In genomic region chr19:24972701-24973390, GRCm38 (mm10) we compare ENCODE assay signal across 14 mouse cellular contexts.
"Had no signal": no experiment of that assay in that cellular context is flagged by ENCODE, and none has a peak within 500 bp of the region (broad histone marks: within the 10 kb centered on the region; RNA-seq: fewer than 3 reads in every experiment).

No protein-coding gene starts in this region.

- H3K9me3 ChIP-seq: midbrain, embryonic 10.5 days; midbrain, embryonic 12.5 days; neural tube, embryonic 12.5 days had no signal

- H3K27me3 ChIP-seq: midbrain, embryonic 12.5 days; neural tube, embryonic 12.5 days had no signal

- DNase-seq: lung, adult 18-20 months; lung, embryonic 14.5 days; lung, postnatal 10 days; lung, postnatal 4 days; midbrain, embryonic 14.5 days; right cerebral cortex, postnatal 14 days; spleen, adult 18-20 months; thymus, adult 18-20 months; thymus, postnatal 14 days; thymus, postnatal 36 days had no signal

- H3K4me1 ChIP-seq: midbrain, embryonic 10.5 days; midbrain, embryonic 12.5 days; neural tube, embryonic 12.5 days had no signal

- H3K4me3 ChIP-seq: midbrain, embryonic 10.5 days; midbrain, embryonic 12.5 days; neural tube, embryonic 12.5 days had no signal

- H3K36me3 ChIP-seq: midbrain, embryonic 10.5 days; midbrain, embryonic 12.5 days; neural tube, embryonic 12.5 days had no signal

- H3K9ac ChIP-seq: liver, embryonic 14.5 days; lung, embryonic 14.5 days; midbrain, embryonic 12.5 days; neural tube, embryonic 12.5 days had no signal

- H3K27ac ChIP-seq: liver, embryonic 14.5 days; midbrain, embryonic 10.5 days; midbrain, embryonic 12.5 days; neural tube, embryonic 12.5 days had no signal

- H3K4me2 ChIP-seq: lung, embryonic 14.5 days; midbrain, embryonic 12.5 days; neural tube, embryonic 12.5 days had no signal
